Mouse (Mus musculus) cerebral cortex, adult 2 months (tissue): ENCODE measurements around the gene Scpep1.

Source experiments
- WGBS: fragments of 180-500 bp; shearing (Covaris S2); methylation state at CpG from one replicate; pipeline ENCODE4 v1.1.7; 2018; 5-methylcytosine and 5-hydroxymethylcytosine counted together

Scpep1 gene

GRCm38 (mm10) chr11:88973776-88974701 is 18.8 kb upstream of the Scpep1 start:
- under 1% methylated on average over 62 of the region's 62 CpGs for WGBS

- 43% methylated on average over 2 of the region's 2 CpGs for WGBS
Observed at GRCm38 (mm10) chr11:88970202-88970732, 15.0 kb upstream of the Scpep1 start, which contains the start of gene Coil. Gene Coil, plus strand, starts transcription at chr11:88970252.

- 76% methylated on average over 3 of the region's 3 CpGs for WGBS
Observed at GRCm38 (mm10) chr11:88966881-88967361, 11.7 kb upstream of the Scpep1 start, which contains the start of gene Elobl. Gene Elobl, minus strand, starts transcription at chr11:88966931.

DNA sequence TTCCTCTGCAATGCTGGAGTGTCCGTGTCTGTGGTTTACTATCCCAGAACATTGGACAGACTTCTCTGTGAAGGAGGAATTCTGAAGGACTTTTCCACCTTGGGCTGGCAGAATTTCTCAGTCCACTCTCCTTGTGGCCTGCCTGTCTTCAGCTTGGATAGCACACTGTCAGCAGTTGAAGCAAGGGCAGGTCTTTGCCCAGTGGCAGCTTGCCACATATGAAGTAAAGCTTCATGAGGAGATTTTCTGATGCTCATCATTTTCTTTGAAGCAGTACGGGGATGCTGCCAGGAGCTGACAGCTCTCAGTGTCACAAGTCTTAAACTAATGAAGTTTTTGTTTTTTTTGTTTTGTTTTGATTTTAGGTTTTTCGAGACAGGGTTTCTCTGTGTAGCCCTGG is 3.6 kb upstream of the Scpep1 start:
- WGBS = 84% methylated on average over 3 of the region's 3 CpGs

DNA sequence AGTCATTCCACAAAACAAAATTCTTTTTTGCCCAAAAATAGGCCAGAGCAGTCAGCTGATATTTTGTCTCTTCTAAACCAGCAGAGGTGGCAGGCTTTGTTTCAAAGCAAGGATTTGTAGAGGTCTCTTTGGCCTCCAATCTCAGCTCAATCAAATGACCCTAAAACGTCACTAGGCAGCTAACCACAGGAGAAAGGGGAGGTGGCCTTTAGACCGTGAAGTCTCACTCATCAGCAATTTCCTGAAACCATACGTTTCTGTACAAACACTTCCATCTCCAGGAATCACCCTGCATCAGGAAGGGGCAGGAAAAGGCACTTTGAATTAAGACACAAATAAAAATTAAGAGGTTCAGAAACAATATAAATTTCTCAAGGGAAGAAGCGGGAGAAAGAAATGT is 462 bp downstream of the Scpep1 start:
- WGBS = 0% methylated on average over 4 of the region's 4 CpGs

DNA sequence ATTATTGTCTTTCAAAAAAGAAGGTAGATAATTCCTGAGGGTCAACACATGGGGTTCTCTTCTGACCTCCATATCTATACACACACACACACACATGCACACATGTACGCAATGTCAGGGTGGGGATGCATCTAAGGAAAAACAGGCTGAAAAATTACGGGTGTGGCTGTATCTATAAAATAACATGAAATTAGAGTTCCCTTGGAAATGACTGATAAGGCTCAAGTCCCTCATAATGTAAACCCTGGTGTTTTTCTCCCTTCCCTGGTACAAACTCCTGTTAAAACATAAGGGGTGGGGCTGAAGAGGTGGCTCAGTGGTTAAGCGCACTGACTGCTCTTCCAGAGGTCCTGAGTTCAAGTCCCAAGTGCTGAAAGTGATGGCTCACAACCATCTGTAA is 1.7 kb downstream of the Scpep1 start:
- 97% methylated on average over 3 of the region's 3 CpGs for WGBS

DNA sequence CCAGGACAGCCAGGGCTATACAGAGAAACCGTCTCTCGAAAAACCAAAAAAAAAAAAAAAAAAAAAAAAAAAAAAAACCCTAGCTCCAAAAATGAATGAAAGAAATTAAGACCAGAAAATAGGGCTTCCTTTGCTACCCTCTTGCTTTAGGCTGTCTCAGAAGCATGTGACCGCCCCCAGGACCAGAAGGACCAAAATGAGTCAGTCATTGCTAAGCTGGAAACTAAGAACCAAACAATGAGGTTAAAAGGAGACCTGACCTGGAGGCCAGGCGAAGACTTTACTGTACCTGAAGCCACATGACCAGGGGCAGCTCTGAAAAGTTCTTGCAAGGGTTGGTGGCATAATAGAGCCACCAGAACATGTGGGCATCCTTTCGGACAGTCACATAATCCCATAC is 3.1 kb downstream of the Scpep1 start:
- 94% methylated on average over 5 of the region's 5 CpGs for WGBS

DNA sequence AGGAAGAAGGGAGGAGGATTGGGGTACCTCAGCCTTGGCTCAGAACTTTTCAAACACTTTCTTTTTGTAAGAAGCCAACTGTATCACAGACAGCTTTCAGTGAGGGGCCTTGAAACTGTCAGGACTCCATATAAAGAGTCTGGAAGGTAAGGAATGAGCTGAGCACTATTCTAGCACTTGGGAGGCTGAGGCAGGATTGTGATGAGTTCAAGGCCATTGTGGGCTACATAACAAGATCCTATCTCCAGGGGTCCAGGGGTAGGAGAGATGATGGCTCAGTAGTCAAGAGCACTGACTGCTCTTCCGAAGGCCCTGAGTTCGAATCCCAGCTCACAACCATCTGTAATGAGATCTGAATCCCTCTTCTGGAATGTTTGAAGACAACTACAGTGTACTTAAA is 3.7 kb downstream of the Scpep1 start:
- WGBS = 93% methylated on average over 2 of the region's 2 CpGs

DNA sequence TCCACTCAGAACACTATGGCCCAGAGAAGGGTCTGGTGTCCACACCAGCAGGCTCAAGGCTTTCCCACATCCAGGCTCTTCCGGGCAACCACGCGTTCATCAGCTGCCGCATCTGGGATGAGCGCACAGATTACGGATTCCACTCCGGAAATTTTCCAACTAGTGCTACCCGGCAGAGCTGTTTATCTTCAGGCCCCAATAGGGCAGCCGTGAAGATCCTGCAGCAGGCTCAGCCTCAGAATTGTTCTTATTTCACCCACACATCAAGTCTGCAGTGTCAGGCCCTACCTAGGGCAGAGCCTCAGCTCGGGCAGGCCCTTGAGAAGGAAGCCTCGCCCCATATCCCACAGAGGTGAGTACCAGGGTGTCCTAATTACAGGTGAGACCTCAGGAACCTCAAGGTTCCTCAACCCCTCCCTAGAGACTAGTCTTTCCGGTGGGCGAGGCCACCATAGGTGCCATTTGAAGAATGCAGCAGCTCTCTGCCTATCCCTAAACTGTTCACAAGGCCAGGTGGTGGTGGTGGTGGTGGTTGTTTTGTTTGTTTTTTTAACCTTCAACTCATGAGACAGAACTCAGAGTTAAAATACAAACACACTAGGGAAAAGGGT is 4.5 kb downstream of the Scpep1 start:
- 93% methylated on average over 13 of the region's 13 CpGs for WGBS

- 90% methylated on average over 8 of the region's 8 CpGs for WGBS
Observed at GRCm38 (mm10) chr11:88949802-88950639, 5.2 kb downstream of the Scpep1 start.

GRCm38 (mm10) chr11:88948896-88949295 is 6.4 kb downstream of the Scpep1 start:
- 87% methylated on average over 8 of the region's 8 CpGs for WGBS

- 82% methylated on average over 8 of the region's 8 CpGs for WGBS
Observed at GRCm38 (mm10) chr11:88945971-88946585, 9.2 kb downstream of the Scpep1 start.

GRCm38 (mm10) chr11:88941489-88941888 is 13.8 kb downstream of the Scpep1 start:
- 84% methylated on average over 12 of the region's 12 CpGs for WGBS

- 66% methylated on average over 4 of the region's 4 CpGs for WGBS
Observed at GRCm38 (mm10) chr11:88939634-88940033, 15.6 kb downstream of the Scpep1 start.

GRCm38 (mm10) chr11:88938770-88939169 is 16.5 kb downstream of the Scpep1 start:
- WGBS = 98% methylated on average over 2 of the region's 2 CpGs

- WGBS = 83% methylated on average over 2 of the region's 2 CpGs
Observed at GRCm38 (mm10) chr11:88937886-88938285, 17.4 kb downstream of the Scpep1 start.

GRCm38 (mm10) chr11:88934089-88935000 is 20.9 kb downstream of the Scpep1 start:
- WGBS = 60% methylated on average over 19 of the region's 19 CpGs

GRCm38 (mm10) chr11:88933030-88933429 is 22.2 kb downstream of the Scpep1 start:
- 92% methylated on average over 9 of the region's 9 CpGs for WGBS

DNA sequence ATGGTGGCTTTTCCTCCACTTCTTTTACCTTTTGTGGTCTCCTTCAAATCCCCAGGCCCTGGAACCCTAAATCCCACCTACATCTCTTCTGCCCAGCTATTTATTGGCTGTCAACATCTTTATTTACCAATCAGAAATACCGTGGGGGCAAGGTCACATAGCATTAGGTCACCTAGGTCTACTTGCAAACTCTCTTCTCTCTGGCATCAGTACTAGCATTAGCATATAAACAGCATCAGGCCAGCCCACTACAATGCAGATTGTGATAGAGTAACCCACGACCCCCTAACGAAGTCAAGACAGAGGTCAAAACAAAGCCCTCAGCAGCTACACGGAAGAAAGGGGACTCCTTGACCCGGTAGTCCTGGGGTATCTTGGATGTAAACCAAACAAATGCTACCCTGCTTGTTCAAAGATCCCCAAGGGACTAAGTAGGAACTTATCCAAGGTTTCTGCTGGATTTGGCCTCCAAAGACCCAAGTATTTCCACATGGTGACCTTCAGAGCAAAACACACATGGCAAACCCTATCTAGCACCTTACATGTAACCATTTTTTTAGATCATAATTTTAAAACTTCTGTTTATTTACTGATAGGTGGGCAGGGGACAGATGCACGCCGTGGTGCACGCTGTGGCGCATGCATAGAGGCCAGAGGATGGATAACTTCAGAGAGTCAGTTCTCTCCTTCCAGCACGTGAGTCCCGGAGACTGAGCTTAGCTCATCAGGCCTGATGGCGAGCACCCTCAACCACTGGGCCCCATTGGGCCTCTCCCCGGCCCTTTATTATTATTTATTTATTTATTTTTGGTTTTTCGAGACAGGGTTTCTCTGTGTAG is 23.4 kb downstream of the Scpep1 start:
- WGBS = 87% methylated on average over 14 of the region's 14 CpGs
